Mouse (Mus musculus) hindbrain, postnatal 0 days (tissue): ENCODE data around the gene Pheta2. TPM values are rescaled to one million over a fixed set of nuclear protein-coding genes. Genes with fewer than 3 reads are reported as not detected.
A peak's percentile ranks its signal among the peaks of the same experiment; 100 is the strongest.

Source experiments
- ATAC-seq: fragments of 200-750 bp; cut with Nextera tagmentation; 2 replicates; pipeline ENCODE4 v1.8.0; 2017; ENCODE audit warnings: mild to moderate bottlenecking, moderate TSS enrichment, moderate library complexity
- DNase-seq: peaks from one replicate; pipeline ENCODE4 v3.0.0-alpha.2; 2015; ENCODE audit warnings: low spot score
- H3K27ac ChIP-seq: fragments of 300-500 bp; sonication (generic); 2 replicates; pipeline ENCODE4 v1.5.1; 2014; ENCODE audit warnings: mild to moderate bottlenecking
- H3K27me3 ChIP-seq: fragments of 300-500 bp; sonication (generic); 2 replicates; pipeline ENCODE4 v1.6.1; 2014; ENCODE audit warnings: low read length, mixed read lengths; ENCODE audit not compliant: insufficient read depth
- H3K36me3 ChIP-seq: fragments of 300-500 bp; sonication (generic); 2 replicates; pipeline ENCODE4 v1.6.1; 2014; ENCODE audit warnings: low read length, mixed read lengths; ENCODE audit not compliant: insufficient read depth
- H3K4me1 ChIP-seq: fragments of 300-500 bp; sonication (generic); 2 replicates; pipeline ENCODE4 v1.6.1; 2014; ENCODE audit warnings: antibody characterized with exemption, low read length, mixed read lengths; ENCODE audit not compliant: insufficient read depth
- H3K4me2 ChIP-seq: fragments of 300-500 bp; sonication (generic); 2 replicates; pipeline ENCODE4 v1.6.1; 2014; ENCODE audit warnings: low read depth, mild to moderate bottlenecking, low read length, moderate library complexity, mixed read lengths
- H3K4me3 ChIP-seq: fragments of 300-500 bp; sonication (generic); 2 replicates; pipeline ENCODE4 v1.5.1; 2014; ENCODE audit warnings: low read length
- H3K9ac ChIP-seq: fragments of 300-500 bp; sonication (generic); replicated peaks from 2 replicates; pipeline ENCODE4 v1.6.1; 2014; ENCODE audit warnings: mild to moderate bottlenecking, low read length, moderate library complexity, mixed read lengths
- H3K9me3 ChIP-seq: fragments of 300-500 bp; sonication (generic); 2 replicates; pipeline ENCODE4 v1.6.1; 2016; ENCODE audit warnings: low read length, mixed read lengths
- CTCF ChIP-seq: IDR thresholded peaks from 2 replicates; pipeline ENCODE4 v1.5.1; 2016; ENCODE audit warnings: antibody characterized with exemption, control low read depth, low read depth
- WGBS: fragments of 180-500 bp; shearing (Covaris S2); extraction: QIAGEN DNeasy Blood & Tissue Kit; methylation state at CpG from one replicate; pipeline ENCODE4 v1.1.7; 2014; 5-methylcytosine and 5-hydroxymethylcytosine counted together
- polyA plus RNA-seq: library from polyadenylated mRNA; unstranded; fragments of >200 nt; fragmentation: Nextera tagmentation; extraction: Ambion mirVana; gene quantifications from 2 replicates; pipeline ENCODE4 v1.2.1, GENCODE M21; 2015
- total RNA-seq: library from RNA; depleted of rRNA; stranded (reverse); fragments of >200 nt; gene quantifications from 2 replicates; pipeline ENCODE4 v1.2.3, GENCODE M21; 2014

Gene Pheta2
- total and polyA plus RNA-seq, 2 experiments from 2014 or later = 1.2 to 1.4 TPM

GRCm38 (mm10) chr15:82346580-82347302, 8.0 kb downstream of the Pheta2 start:
- H3K9ac ChIP-seq = peak overlapping the region; percentile 69
- 50% methylated on average over 14 of the region's 14 CpGs for WGBS
- peak; percentile 28; the same call in 1 of the 2 replicates for TF ChIP-seq CTCF
- H3K4me1 ChIP-seq = peaks cover 10% of the 10 kb centered on the region; the same call in 1 of the 2 replicates
- no peaks in the 10 kb centered on the region for H3K9me3 ChIP-seq
- peak overlapping the region; percentile 88 for H3K27ac ChIP-seq
- peaks cover 28% of the 10 kb centered on the region for H3K36me3 ChIP-seq
- H3K27me3 ChIP-seq = no peaks in the 10 kb centered on the region
- H3K4me3 ChIP-seq = peak overlapping the region; percentile 67
- peak overlapping the region; percentile 81 for H3K4me2 ChIP-seq
- DNase-seq = no peak
- no peak for ATAC-seq

DNA sequence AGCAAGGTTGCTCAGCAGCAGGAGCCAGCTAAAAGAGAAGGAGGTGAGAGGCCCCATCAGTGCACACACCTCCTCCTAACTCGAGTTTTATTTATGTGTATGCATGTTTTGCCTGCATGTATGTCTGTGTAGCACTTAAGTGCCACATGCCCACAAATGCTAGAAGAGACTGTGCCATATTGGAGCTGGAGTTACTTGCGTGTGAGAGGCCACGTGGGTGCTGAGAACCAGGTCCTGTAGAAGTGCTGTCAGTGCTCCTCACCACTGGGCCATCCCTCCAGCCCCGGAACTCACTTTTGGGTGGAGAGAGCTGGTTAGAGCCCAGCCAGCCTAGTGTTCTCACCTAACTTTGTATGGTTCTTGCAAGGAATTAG, 8.5 kb downstream of the Pheta2 start:
- Histone ChIP-seq H3K27ac (peak overlapping the region; percentile 51; the same call in 1 of the 2 replicates), H3K4me3 (peak overlapping the region; percentile 67), H3K9ac (no peak overlapping the region; the same call in 1 of the 2 replicates), H3K9me3 (no peaks in the 10 kb centered on the region), H3K4me1 (peaks cover 10% of the 10 kb centered on the region; the same call in 1 of the 2 replicates), H3K4me2 (peak overlapping the region; percentile 81), H3K27me3 (no peaks in the 10 kb centered on the region), H3K36me3 (peaks cover 28% of the 10 kb centered on the region)
- WGBS = 85% methylated on average over 4 of the region's 4 CpGs
- ATAC-seq (no peak), DNase-seq (no peak)
- no peak for TF ChIP-seq CTCF

- 95% methylated on average over 12 of the region's 12 CpGs for WGBS
- Histone ChIP-seq H3K4me1 (peaks cover 14% of the 10 kb centered on the region), H3K9me3 (no peaks in the 10 kb centered on the region), H3K36me3 (peaks cover 28% of the 10 kb centered on the region), H3K4me3 (no peak overlapping the region), H3K27ac (0 out of 2 replicates have a peak overlapping the region, but pooled peaks have one; percentile 51), H3K9ac (no peak overlapping the region), H3K27me3 (no peaks in the 10 kb centered on the region), H3K4me2 (no peak overlapping the region)
- TF ChIP-seq CTCF = no peak
- no peak for ATAC-seq
- DNase-seq = no peak
These were observed 9.1 kb downstream of the Pheta2 start for GRCm38 (mm10) chr15:82347852-82348251.

DNA sequence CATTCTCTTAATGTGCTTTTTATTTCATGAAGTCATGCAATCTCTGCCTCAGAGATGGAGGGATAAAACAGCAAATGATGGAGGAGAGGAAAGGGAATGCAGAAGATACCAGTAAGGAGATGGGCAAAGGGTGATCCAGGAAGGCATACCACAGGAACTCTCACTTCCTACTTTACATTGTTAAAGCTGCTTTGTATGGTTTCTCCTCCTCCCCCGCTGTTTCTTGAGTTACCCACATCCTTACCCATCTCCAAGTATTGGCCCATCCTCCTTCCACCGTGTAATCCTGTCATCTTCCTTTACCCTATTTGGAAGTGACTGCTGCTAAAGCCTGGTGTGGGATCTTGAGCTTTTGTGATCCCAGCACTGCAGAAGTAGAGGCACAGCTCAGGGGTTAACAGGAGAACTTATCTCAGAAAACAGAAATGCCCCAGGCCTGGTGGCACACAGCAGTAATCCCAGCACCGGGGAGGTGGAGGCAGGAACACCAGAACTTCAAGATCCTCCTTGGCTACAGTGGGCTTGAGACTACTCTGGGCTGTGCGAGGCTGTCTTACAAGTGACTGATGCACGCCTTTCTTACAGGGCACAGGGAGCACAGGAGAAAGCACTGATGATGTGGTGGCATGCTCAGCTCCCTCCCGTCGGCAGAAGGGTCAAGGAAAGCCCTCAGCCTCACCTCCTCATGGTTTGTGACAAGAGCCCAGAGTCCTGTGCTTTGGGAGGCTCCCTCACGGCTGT, 9.7 kb downstream of the Pheta2 start:
- no peaks in the 10 kb centered on the region for H3K9me3 ChIP-seq
- H3K27me3 ChIP-seq = no peaks in the 10 kb centered on the region
- no peak overlapping the region for H3K9ac ChIP-seq
- no peak overlapping the region for H3K4me2 ChIP-seq
- no peak overlapping the region for H3K27ac ChIP-seq
- no peak for TF ChIP-seq CTCF
- DNase-seq = no peak
- no peak for ATAC-seq
- peaks cover 16% of the 10 kb centered on the region for H3K4me1 ChIP-seq
- peaks cover 28% of the 10 kb centered on the region for H3K36me3 ChIP-seq
- 87% methylated on average over 8 of the region's 8 CpGs for WGBS
- no peak overlapping the region for H3K4me3 ChIP-seq

DNA sequence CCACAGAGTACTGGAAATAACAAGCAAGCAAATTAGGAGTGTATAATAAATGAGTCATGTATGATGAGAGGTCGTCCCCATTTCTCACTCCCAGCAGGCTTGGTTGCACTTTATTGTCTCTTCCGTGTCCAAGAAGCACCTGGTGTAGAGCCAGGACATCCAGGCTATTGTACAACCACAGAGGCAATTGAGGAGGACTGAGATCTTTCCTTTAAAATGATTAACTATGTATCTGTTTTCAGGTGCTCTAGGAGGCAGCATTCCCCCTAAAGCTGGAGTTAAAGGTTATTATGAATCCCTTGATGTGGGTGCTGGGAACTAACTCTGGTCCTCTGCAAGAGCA, 10.2 kb downstream of the Pheta2 start:
- no peak overlapping the region for H3K9ac ChIP-seq

DNA sequence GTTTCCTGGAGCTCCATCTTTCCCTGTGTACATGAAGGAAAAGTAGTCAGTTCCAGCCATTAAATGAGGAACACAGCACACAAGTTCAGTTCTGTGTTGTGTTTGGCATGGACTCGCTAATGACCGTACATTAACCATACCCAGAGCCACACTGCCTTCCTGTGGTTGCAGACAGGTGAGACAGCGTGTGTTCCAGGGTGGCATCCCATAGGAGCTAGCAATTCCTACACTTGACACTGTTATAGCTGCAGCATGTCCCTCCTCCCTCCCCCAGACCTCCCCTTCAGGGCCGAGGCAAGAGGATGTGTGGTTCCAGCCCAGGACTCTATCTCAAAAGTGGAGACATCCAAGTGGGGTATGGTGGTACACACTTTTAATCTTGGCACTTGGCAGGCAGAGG, 11.6 kb downstream of the Pheta2 start:
- no peak overlapping the region for H3K4me2 ChIP-seq
- TF ChIP-seq CTCF = no peak
- no peak overlapping the region for H3K4me3 ChIP-seq
- H3K27me3 ChIP-seq = no peaks in the 10 kb centered on the region
- no peak for ATAC-seq
- WGBS = 89% methylated on average over 4 of the region's 4 CpGs
- peaks cover 28% of the 10 kb centered on the region for H3K36me3 ChIP-seq
- no peaks in the 10 kb centered on the region for H3K9me3 ChIP-seq
- DNase-seq = no peak
- H3K9ac ChIP-seq = no peak overlapping the region
- H3K4me1 ChIP-seq = peaks cover 19% of the 10 kb centered on the region
- H3K27ac ChIP-seq = no peak overlapping the region

More for the DNA sequence above, 10.2 kb downstream of the Pheta2 start:
- TF ChIP-seq CTCF = no peak
- peaks cover 16% of the 10 kb centered on the region for H3K4me1 ChIP-seq
- H3K4me3 ChIP-seq = no peak overlapping the region
- H3K36me3 ChIP-seq = peaks cover 28% of the 10 kb centered on the region
- no peaks in the 10 kb centered on the region for H3K27me3 ChIP-seq
- no peaks in the 10 kb centered on the region for H3K9me3 ChIP-seq
- 83% methylated on average over 2 of the region's 2 CpGs for WGBS
- H3K27ac ChIP-seq = no peak overlapping the region
- DNase-seq (no peak), ATAC-seq (no peak)
- H3K4me2 ChIP-seq = no peak overlapping the region

GRCm38 (mm10) chr15:82351480-82351879, 12.7 kb downstream of the Pheta2 start:
- Histone ChIP-seq H3K4me1 (peaks cover 19% of the 10 kb centered on the region), H3K9ac (no peak overlapping the region), H3K36me3 (peaks cover 28% of the 10 kb centered on the region), H3K4me2 (no peak overlapping the region), H3K27ac (no peak overlapping the region), H3K9me3 (no peaks in the 10 kb centered on the region), H3K4me3 (no peak overlapping the region), H3K27me3 (no peaks in the 10 kb centered on the region)
- no peak for ATAC-seq
- DNase-seq = no peak
- no peak for TF ChIP-seq CTCF
- WGBS = 97% methylated on average over 3 of the region's 3 CpGs
